Mouse (Mus musculus) left cerebral cortex, postnatal 36 days (tissue): ENCODE results near the gene Atxn7l1. TPM values are rescaled to one million over a fixed set of nuclear protein-coding genes. Genes with fewer than 3 reads are reported as not detected.

Experiments
- DNase-seq, 2 experiments: peaks; one replicate each; pipeline ENCODE4 v3.0.0; 2021 to 2022; ENCODE audit warnings: low spot score in 2 of 2, mixed read lengths in 1 of 2
- intact Hi-C: fragments of 180-260 bp; cut with DNase I; formaldehyde crosslinking; loops from one replicate; pipeline ENCODE4 v1.15.1; 2025
- total RNA-seq, 2 experiments: library from RNA; stranded (reverse); gene quantifications; 2 replicates each; pipeline ENCODE4 v1.2.3; 2021

Atxn7l1 gene
- total RNA-seq, 2 experiments from 2014 or later, result 49.8 to 67.5 TPM

- intact Hi-C loops, result no loop called here
- DNase-seq, result no peak
These were observed 105.7 kb downstream of the Atxn7l1 start for GRCm38 (mm10) chr12:33253206-33253605.

GRCm38 (mm10) chr12:33255256-33255655 lies 107.8 kb downstream of the Atxn7l1 start:
- intact Hi-C loops, result no loop called here
- DNase-seq, result no peak

GRCm38 (mm10) chr12:33256426-33256825 lies 108.9 kb downstream of the Atxn7l1 start:
- intact Hi-C loops, result no loop called here

GRCm38 (mm10) chr12:33258995-33259529 lies 111.6 kb downstream of the Atxn7l1 start:
- intact Hi-C loops, result no loop called here
- no peak for DNase-seq

More at GRCm38 (mm10) chr12:33256426-33256825, 108.9 kb downstream of the Atxn7l1 start:
- DNase-seq, result no peak

- intact Hi-C loops, result no loop called here
- DNase-seq, result no peak
These were observed 113.1 kb downstream of the Atxn7l1 start for GRCm38 (mm10) chr12:33260575-33260974.

GRCm38 (mm10) chr12:33265877-33266276 lies 118.4 kb downstream of the Atxn7l1 start:
- intact Hi-C loops, result no loop called here
- DNase-seq, result no peak

GRCm38 (mm10) chr12:33267965-33268364 lies 120.5 kb downstream of the Atxn7l1 start:
- intact Hi-C loops, result no loop called here
- no peak for DNase-seq

- no peak for DNase-seq
- intact Hi-C loops, result no loop called here
These were observed 122.2 kb downstream of the Atxn7l1 start for GRCm38 (mm10) chr12:33269743-33270142.

GRCm38 (mm10) chr12:33271865-33272264 lies 124.4 kb downstream of the Atxn7l1 start:
- DNase-seq, result no peak
- intact Hi-C loops, result no loop called here

GRCm38 (mm10) chr12:33272441-33272840 lies 124.9 kb downstream of the Atxn7l1 start:
- DNase-seq, result no peak
- intact Hi-C loops, result no loop called here

GRCm38 (mm10) chr12:33273147-33273546 lies 125.7 kb downstream of the Atxn7l1 start:
- DNase-seq, result no peak
- intact Hi-C loops, result no loop called here

GRCm38 (mm10) chr12:33273668-33274067 lies 126.2 kb downstream of the Atxn7l1 start:
- intact Hi-C loops, result no loop called here
- DNase-seq, result peak in 1 of 2 experiments; percentile 25

GRCm38 (mm10) chr12:33276028-33276427 lies 128.5 kb downstream of the Atxn7l1 start:
- intact Hi-C loops, result no loop called here
- no peak for DNase-seq

GRCm38 (mm10) chr12:33277427-33277826 lies 129.9 kb downstream of the Atxn7l1 start:
- DNase-seq, result no peak
- intact Hi-C loops, result no loop called here

- no peak for DNase-seq
- intact Hi-C loops, result loop anchor here (2.0 kb wide), 1 partner anchor 56 kb away; no protein-coding TSS in a partner anchor
These were observed 131.7 kb downstream of the Atxn7l1 start for GRCm38 (mm10) chr12:33279159-33279558.

- DNase-seq, result peak in 1 of 2 experiments; percentile 32
- intact Hi-C loops, result no loop called here
These were observed 133.3 kb downstream of the Atxn7l1 start for GRCm38 (mm10) chr12:33280805-33281204.

- intact Hi-C loops, result no loop called here
- no peak for DNase-seq
These were observed 136.9 kb downstream of the Atxn7l1 start for GRCm38 (mm10) chr12:33284344-33284936.

- intact Hi-C loops, result no loop called here
- no peak for DNase-seq
These were observed 137.9 kb downstream of the Atxn7l1 start for GRCm38 (mm10) chr12:33285354-33285753.

- DNase-seq, result no peak
- intact Hi-C loops, result no loop called here
These were observed 138.6 kb downstream of the Atxn7l1 start for GRCm38 (mm10) chr12:33285933-33286649.

GRCm38 (mm10) chr12:33287686-33288085 lies 140.2 kb downstream of the Atxn7l1 start:
- intact Hi-C loops, result no loop called here
- DNase-seq, result no peak

GRCm38 (mm10) chr12:33288746-33289145 lies 141.3 kb downstream of the Atxn7l1 start:
- intact Hi-C loops, result no loop called here
- DNase-seq, result no peak
